Mouse (Mus musculus): ENCODE data around the gene Tcf20. TPM values are rescaled to one million over a fixed set of nuclear protein-coding genes. Genes with fewer than 3 reads are reported as not detected.

Gene Tcf20
- polyA plus RNA-seq, 1 experiment from 2014 or later = 8.1 TPM

GRCm38 (mm10) chr15:82924679-82925425 lies 62.8 kb downstream of the Tcf20 start:
- Histone ChIP-seq H3K4me1 (peaks cover 90% of the 10 kb centered on the region), H3K9me3 (replicated peaks) (no peaks in the 10 kb centered on the region), H3K27me3 (ENCODE audit: low read depth, poor library complexity, severe bottlenecking) (peaks cover 63% of the 10 kb centered on the region), H3K27ac (peak overlapping the region; percentile 76), H3K4me3 (peak overlapping the region; percentile 35), H3K36me3 (no peaks in the 10 kb centered on the region)
- peak; percentile 83 for DNase-seq (ENCODE audit: low spot score)
- under 1% methylated on average over 10 of the region's 11 CpGs for WGBS

GRCm38 (mm10) chr15:82923531-82923930 lies 64.1 kb downstream of the Tcf20 start:
- H3K27ac ChIP-seq = peak overlapping the region; percentile 76; the same call in 1 of the 2 replicates
- no peak for DNase-seq (ENCODE audit: low spot score)
- peaks cover 63% of the 10 kb centered on the region for H3K27me3 ChIP-seq (ENCODE audit: low read depth, poor library complexity, severe bottlenecking)
- peaks cover 78% of the 10 kb centered on the region for H3K4me1 ChIP-seq
- H3K9me3 ChIP-seq (replicated peaks) = no peaks in the 10 kb centered on the region
- no peak overlapping the region for H3K4me3 ChIP-seq
- H3K36me3 ChIP-seq = no peaks in the 10 kb centered on the region
- 65% methylated on average over 5 of the region's 5 CpGs for WGBS

GRCm38 (mm10) chr15:82922755-82923154 lies 64.9 kb downstream of the Tcf20 start:
- H3K27ac ChIP-seq = no peak overlapping the region
- H3K9me3 ChIP-seq (replicated peaks) = no peaks in the 10 kb centered on the region
- H3K4me1 ChIP-seq = peaks cover 77% of the 10 kb centered on the region
- 57% methylated on average over 4 of the region's 4 CpGs for WGBS
- no peaks in the 10 kb centered on the region for H3K36me3 ChIP-seq
- DNase-seq (ENCODE audit: low spot score) = no peak
- H3K27me3 ChIP-seq (ENCODE audit: low read depth, poor library complexity, severe bottlenecking) = peaks cover 63% of the 10 kb centered on the region
- H3K4me3 ChIP-seq = no peak overlapping the region

GRCm38 (mm10) chr15:82922052-82922451 lies 65.6 kb downstream of the Tcf20 start:
- 68% methylated on average over 12 of the region's 12 CpGs for WGBS
- Histone ChIP-seq H3K27ac (no peak overlapping the region), H3K9me3 (replicated peaks) (no peaks in the 10 kb centered on the region), H3K4me1 (peaks cover 77% of the 10 kb centered on the region), H3K27me3 (ENCODE audit: low read depth, poor library complexity, severe bottlenecking) (peaks cover 63% of the 10 kb centered on the region), H3K36me3 (no peaks in the 10 kb centered on the region), H3K4me3 (no peak overlapping the region)
- no peak for DNase-seq (ENCODE audit: low spot score)

- peaks cover 62% of the 10 kb centered on the region for H3K27me3 ChIP-seq (ENCODE audit: low read depth, poor library complexity, severe bottlenecking)
These were observed 66.1 kb downstream of the Tcf20 start for GRCm38 (mm10) chr15:82921559-82921958.

GRCm38 (mm10) chr15:82920895-82921515 lies 66.7 kb downstream of the Tcf20 start:
- H3K4me3 ChIP-seq = peak overlapping the region; percentile 20; the same call in 1 of the 2 replicates
- no peaks in the 10 kb centered on the region for H3K9me3 ChIP-seq (replicated peaks)
- peak; percentile 85 for DNase-seq (ENCODE audit: low spot score)
- peaks cover 68% of the 10 kb centered on the region for H3K4me1 ChIP-seq
- peaks cover 63% of the 10 kb centered on the region for H3K27me3 ChIP-seq (ENCODE audit: low read depth, poor library complexity, severe bottlenecking)
- no peak overlapping the region for H3K27ac ChIP-seq
- no peaks in the 10 kb centered on the region for H3K36me3 ChIP-seq
- WGBS = 9% methylated on average over 13 of the region's 13 CpGs

More at GRCm38 (mm10) chr15:82921559-82921958, 66.1 kb downstream of the Tcf20 start:
- 59% methylated on average over 1 of the region's 1 CpGs for WGBS
- Histone ChIP-seq H3K27ac (no peak overlapping the region), H3K36me3 (no peaks in the 10 kb centered on the region), H3K4me3 (no peak overlapping the region), H3K4me1 (peaks cover 73% of the 10 kb centered on the region), H3K9me3 (replicated peaks) (no peaks in the 10 kb centered on the region)
- no peak for DNase-seq (ENCODE audit: low spot score)

- H3K4me1 ChIP-seq = peaks cover 47% of the 10 kb centered on the region
- no peaks in the 10 kb centered on the region for H3K36me3 ChIP-seq
- H3K27me3 ChIP-seq (ENCODE audit: low read depth, poor library complexity, severe bottlenecking) = peaks cover 78% of the 10 kb centered on the region
- H3K27ac ChIP-seq = peak overlapping the region; percentile 34; the same call in 1 of the 2 replicates
- H3K9me3 ChIP-seq (replicated peaks) = no peaks in the 10 kb centered on the region
- H3K4me3 ChIP-seq = no peak overlapping the region
- no peak for DNase-seq (ENCODE audit: low spot score)
- 70% methylated on average over 3 of the region's 3 CpGs for WGBS
These were observed 69.7 kb downstream of the Tcf20 start for GRCm38 (mm10) chr15:82917965-82918364.

- peaks cover 85% of the 10 kb centered on the region for H3K27me3 ChIP-seq (ENCODE audit: low read depth, poor library complexity, severe bottlenecking)
- no peaks in the 10 kb centered on the region for H3K36me3 ChIP-seq
- peaks cover 47% of the 10 kb centered on the region for H3K4me1 ChIP-seq
- 0 out of 2 replicates have a peak overlapping the region, but pooled peaks have one; percentile 13 for H3K4me3 ChIP-seq
- H3K9me3 ChIP-seq (replicated peaks) = no peaks in the 10 kb centered on the region
- peak overlapping the region; percentile 34; the same call in 1 of the 2 replicates for H3K27ac ChIP-seq
- no peak for DNase-seq (ENCODE audit: low spot score)
- 53% methylated on average over 28 of the region's 28 CpGs for WGBS
These were observed 70.3 kb downstream of the Tcf20 start for GRCm38 (mm10) chr15:82917207-82917844.

GRCm38 (mm10) chr15:82914455-82914854 lies 73.2 kb downstream of the Tcf20 start:
- Histone ChIP-seq H3K9me3 (replicated peaks) (no peaks in the 10 kb centered on the region), H3K27me3 (ENCODE audit: low read depth, poor library complexity, severe bottlenecking) (peaks cover 93% of the 10 kb centered on the region), H3K4me1 (peaks cover 57% of the 10 kb centered on the region), H3K36me3 (no peaks in the 10 kb centered on the region), H3K27ac (no peak overlapping the region), H3K4me3 (no peak overlapping the region)
- WGBS = 66% methylated on average over 3 of the region's 3 CpGs
- no peak for DNase-seq (ENCODE audit: low spot score)

GRCm38 (mm10) chr15:82911965-82912337 lies 75.7 kb downstream of the Tcf20 start:
- 2% methylated on average over 13 of the region's 13 CpGs for WGBS
- peaks cover 73% of the 10 kb centered on the region for H3K27me3 ChIP-seq (ENCODE audit: low read depth, poor library complexity, severe bottlenecking)
- no peaks in the 10 kb centered on the region for H3K9me3 ChIP-seq (replicated peaks)
- peak overlapping the region; percentile 51 for H3K4me3 ChIP-seq
- peak overlapping the region; percentile 64 for H3K27ac ChIP-seq
- peak; percentile 63 for DNase-seq (ENCODE audit: low spot score)
- H3K4me1 ChIP-seq = peaks cover 64% of the 10 kb centered on the region
- H3K36me3 ChIP-seq = no peaks in the 10 kb centered on the region

GRCm38 (mm10) chr15:82911001-82911964 lies 76.4 kb downstream of the Tcf20 start:
- Histone ChIP-seq H3K4me3 (peak overlapping the region; percentile 51), H3K27me3 (ENCODE audit: low read depth, poor library complexity, severe bottlenecking) (peaks cover 68% of the 10 kb centered on the region), H3K9me3 (replicated peaks) (no peaks in the 10 kb centered on the region), H3K27ac (peak overlapping the region; percentile 64), H3K4me1 (peaks cover 70% of the 10 kb centered on the region), H3K36me3 (no peaks in the 10 kb centered on the region)
- 6% methylated on average over 44 of the region's 44 CpGs for WGBS
- peak; percentile 73 for DNase-seq (ENCODE audit: low spot score)

- DNase-seq (ENCODE audit: low spot score) = peak; percentile 30
- H3K36me3 ChIP-seq = no peaks in the 10 kb centered on the region
- H3K4me3 ChIP-seq = no peak overlapping the region
- no peaks in the 10 kb centered on the region for H3K9me3 ChIP-seq (replicated peaks)
- WGBS = 41% methylated on average over 2 of the region's 2 CpGs
- H3K4me1 ChIP-seq = peaks cover 73% of the 10 kb centered on the region
- no peak overlapping the region for H3K27ac ChIP-seq
- peaks cover 62% of the 10 kb centered on the region for H3K27me3 ChIP-seq (ENCODE audit: low read depth, poor library complexity, severe bottlenecking)
These were observed 77.1 kb downstream of the Tcf20 start for GRCm38 (mm10) chr15:82910596-82910995.

Measured in limb, embryonic 10.5 days (tissue).